Mouse (Mus musculus) small intestine, adult 2 months (tissue): ENCODE measurements at regions not wholly inside any gene's neighbourhood (a gene's known extent, or its start where the extent isn't known, plus 50 kb on each side); places are given as distances from the start of the nearest gene placed in this dataset.

ENCODE experiments used
- CTCF ChIP-seq: fragments of 200-500 bp; IDR thresholded peaks from 2 replicates; pipeline ENCODE4 v1.5.1; 2012; ENCODE audit warnings: low read depth, mild to moderate bottlenecking, control low read depth, inconsistent platforms, low read length, moderate library complexity, mixed read lengths; ENCODE audit not compliant: insufficient replicate concordance, insufficient read length; ENCODE audit errors: extremely low read depth
- POLR2A ChIP-seq: fragments of 200-500 bp; IDR thresholded peaks from 2 replicates; pipeline ENCODE4 v1.6.1; 2012; ENCODE audit warnings: low read depth, mild to moderate bottlenecking, control low read depth, inconsistent platforms, low read length, moderate library complexity

DNA sequence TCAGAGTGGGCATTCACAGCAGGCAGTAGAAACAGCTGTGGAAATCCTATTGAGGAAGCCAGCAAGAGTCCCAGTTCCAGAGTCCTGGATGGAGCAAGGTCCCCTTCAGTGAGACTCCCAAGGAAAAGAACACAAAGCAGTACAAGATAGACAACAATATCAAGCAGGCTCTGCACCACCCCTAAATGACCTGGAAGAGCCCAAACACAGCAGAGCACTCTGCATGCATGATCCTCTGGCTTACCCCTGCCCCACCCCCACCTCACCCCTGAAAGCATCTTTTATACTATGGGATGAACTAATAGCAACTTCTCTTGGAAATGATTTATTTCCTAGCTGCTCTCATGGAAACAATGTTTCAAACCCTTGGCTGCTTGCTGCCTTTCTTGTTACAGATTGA, 132.3 kb downstream of the Cxxc4 start:
- TF ChIP-seq CTCF (no peak), POLR2A (no peak)
